Mouse (Mus musculus) olfactory bulb, adult 2 months (tissue): ENCODE measurements around the gene Man1a. TPM values are rescaled to one million over a fixed set of nuclear protein-coding genes. Genes with fewer than 3 reads are reported as not detected.
A peak's percentile ranks its signal among the peaks of the same experiment; 100 is the strongest.

ENCODE experiments used
- H3K27ac ChIP-seq: fragments of 200-500 bp; 2 replicates; pipeline ENCODE4 v1.5.1; 2012; ENCODE audit warnings: low read depth, low read length; ENCODE audit not compliant: insufficient read depth
- H3K4me1 ChIP-seq: fragments of 200-500 bp; 2 replicates; pipeline ENCODE4 v1.6.1; 2012; ENCODE audit warnings: low read length; ENCODE audit not compliant: control insufficient read depth, insufficient read depth
- H3K4me3 ChIP-seq: fragments of 200-500 bp; 2 replicates; pipeline ENCODE4 v1.5.1; 2012; ENCODE audit warnings: mild to moderate bottlenecking, low read depth, low read length, moderate library complexity; ENCODE audit not compliant: insufficient read depth
- CTCF ChIP-seq: fragments of 200-500 bp; IDR thresholded peaks from 2 replicates; pipeline ENCODE4 v1.5.1; 2012; ENCODE audit warnings: low read depth, mild to moderate bottlenecking, low read length, moderate library complexity; ENCODE audit not compliant: insufficient read depth
- POLR2A ChIP-seq: fragments of 200-500 bp; IDR thresholded peaks from 2 replicates; pipeline ENCODE4 v1.6.1; 2012; ENCODE audit warnings: mild to moderate bottlenecking, low read depth, low read length, moderate library complexity; ENCODE audit not compliant: insufficient read depth
- WGBS: fragments of 180-500 bp; shearing (Covaris S2); methylation state at CpG from one replicate; pipeline ENCODE4 v1.1.7; 2018; 5-methylcytosine and 5-hydroxymethylcytosine counted together
- polyA plus RNA-seq: library from polyadenylated mRNA; stranded (reverse); fragments of >200 nt; gene quantifications from 2 replicates; pipeline ENCODE4 v1.2.4, GENCODE M21; 2012; ENCODE audit warnings: low replicate concordance; ENCODE audit not compliant: missing spikeins, insufficient read depth, insufficient read length

Man1a gene
- polyA plus RNA-seq, 1 experiment, result 100 TPM

DNA sequence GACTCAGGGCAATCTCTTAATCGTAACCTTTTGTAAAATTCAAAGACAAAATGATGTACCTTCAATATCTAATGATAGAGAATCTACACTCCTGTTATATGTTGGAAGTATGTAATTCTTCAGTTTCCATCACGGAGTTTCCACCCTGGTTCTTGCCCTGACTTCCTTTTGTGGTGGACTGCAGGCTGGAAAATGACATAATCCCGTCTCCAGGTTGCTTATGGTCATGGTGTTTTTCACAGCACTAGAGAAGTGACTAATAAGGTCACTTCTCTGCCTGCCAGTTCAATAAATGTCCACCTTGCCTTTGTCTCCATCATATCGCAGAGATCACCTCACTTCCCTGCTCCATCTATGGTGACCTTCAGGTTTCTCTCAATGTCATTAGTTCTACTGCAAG lies 22.2 kb downstream of the Man1a start:
- TF ChIP-seq CTCF, result no peak
- TF ChIP-seq POLR2A, result no peak
- Histone ChIP-seq H3K27ac (no peak overlapping the region), H3K4me3 (no peak overlapping the region), H3K4me1 (no peaks in the 10 kb centered on the region)
- 90% methylated on average over 4 of the region's 4 CpGs for WGBS

DNA sequence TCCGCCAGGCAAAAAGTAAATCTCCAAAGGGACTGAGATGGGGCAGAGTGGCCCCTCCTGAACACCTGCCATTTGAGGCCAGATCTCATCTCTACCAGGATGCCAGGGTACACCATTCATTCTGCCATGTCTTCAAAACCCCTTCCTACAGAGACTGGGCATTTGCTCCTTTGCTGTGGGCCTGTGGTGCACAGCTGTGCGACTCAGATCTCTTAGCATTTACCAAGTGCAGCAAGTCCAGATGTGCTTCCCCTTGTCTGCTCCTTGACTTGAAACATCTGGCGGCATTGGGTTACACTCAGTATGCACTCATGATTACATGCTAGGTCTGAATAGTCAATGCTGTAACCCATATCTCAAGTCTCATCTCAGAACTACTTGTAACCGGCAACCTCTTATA lies 28.5 kb downstream of the Man1a start:
- WGBS, result 92% methylated on average over 4 of the region's 4 CpGs
- Histone ChIP-seq H3K4me3 (no peak overlapping the region), H3K4me1 (0 out of 2 replicates have a peak, but pooled peaks cover 2% of the 10 kb centered on the region), H3K27ac (no peak overlapping the region)
- TF ChIP-seq POLR2A (no peak), CTCF (no peak)

DNA sequence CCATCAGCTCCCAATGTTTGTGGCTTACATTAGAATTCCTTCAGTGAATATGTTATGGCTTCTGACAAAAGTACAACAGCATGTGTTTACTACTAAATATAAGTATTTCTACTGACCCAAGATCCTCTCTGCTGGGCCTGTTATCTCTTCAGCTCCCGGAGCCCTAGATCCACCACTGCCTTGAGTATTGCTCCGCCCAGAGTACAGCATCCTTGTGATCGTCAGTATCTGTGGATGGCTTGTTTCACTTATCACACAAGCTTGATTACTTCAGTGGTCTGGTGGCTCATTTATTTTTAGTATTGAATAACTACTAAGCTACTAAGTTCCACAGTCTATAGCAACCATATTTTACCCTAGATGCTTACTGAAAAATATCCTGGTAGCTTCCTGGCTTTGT lies 33.1 kb downstream of the Man1a start:
- WGBS, result 96% methylated on average over 3 of the region's 3 CpGs
- no peak overlapping the region for H3K27ac ChIP-seq

DNA sequence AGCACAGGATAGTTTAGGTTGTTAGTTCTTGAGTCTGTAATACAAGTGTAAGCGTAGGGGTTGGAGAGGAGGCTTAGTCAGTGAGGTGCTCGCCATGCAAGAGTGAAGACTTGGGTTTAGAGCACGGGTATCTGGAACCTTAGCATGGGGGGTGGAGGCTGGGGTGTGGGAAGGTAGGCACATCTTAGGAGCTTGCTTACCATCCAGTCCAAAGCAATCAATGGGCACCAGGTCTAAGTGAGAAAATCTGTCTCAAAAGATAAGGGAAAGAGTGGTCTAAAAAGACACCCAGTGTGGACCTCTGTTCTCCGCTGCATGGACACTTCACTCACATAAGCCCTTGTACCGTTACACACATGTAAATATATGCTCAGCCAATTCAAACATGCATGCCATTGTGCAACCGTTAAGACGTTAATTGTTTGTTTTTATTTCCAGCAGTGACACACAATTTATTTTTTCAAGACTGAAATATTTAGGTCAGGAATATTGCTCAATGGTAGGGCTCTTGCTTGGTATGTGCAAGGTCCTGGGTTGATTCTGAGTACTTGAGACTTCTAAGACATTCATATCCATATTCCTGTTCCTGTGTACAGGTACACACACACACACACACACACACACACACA lies 34.1 kb downstream of the Man1a start:
- H3K27ac ChIP-seq, result no peak overlapping the region
- H3K4me1 ChIP-seq, result peaks cover 4% of the 10 kb centered on the region
- no peak overlapping the region for H3K4me3 ChIP-seq
- no peak for TF ChIP-seq POLR2A
- TF ChIP-seq CTCF, result no peak
- WGBS, result 90% methylated on average over 7 of the region's 7 CpGs

More for the DNA sequence above, 33.1 kb downstream of the Man1a start:
- TF ChIP-seq POLR2A (no peak), CTCF (no peak)
- no peak overlapping the region for H3K4me3 ChIP-seq
- H3K4me1 ChIP-seq, result peaks cover 4% of the 10 kb centered on the region

DNA sequence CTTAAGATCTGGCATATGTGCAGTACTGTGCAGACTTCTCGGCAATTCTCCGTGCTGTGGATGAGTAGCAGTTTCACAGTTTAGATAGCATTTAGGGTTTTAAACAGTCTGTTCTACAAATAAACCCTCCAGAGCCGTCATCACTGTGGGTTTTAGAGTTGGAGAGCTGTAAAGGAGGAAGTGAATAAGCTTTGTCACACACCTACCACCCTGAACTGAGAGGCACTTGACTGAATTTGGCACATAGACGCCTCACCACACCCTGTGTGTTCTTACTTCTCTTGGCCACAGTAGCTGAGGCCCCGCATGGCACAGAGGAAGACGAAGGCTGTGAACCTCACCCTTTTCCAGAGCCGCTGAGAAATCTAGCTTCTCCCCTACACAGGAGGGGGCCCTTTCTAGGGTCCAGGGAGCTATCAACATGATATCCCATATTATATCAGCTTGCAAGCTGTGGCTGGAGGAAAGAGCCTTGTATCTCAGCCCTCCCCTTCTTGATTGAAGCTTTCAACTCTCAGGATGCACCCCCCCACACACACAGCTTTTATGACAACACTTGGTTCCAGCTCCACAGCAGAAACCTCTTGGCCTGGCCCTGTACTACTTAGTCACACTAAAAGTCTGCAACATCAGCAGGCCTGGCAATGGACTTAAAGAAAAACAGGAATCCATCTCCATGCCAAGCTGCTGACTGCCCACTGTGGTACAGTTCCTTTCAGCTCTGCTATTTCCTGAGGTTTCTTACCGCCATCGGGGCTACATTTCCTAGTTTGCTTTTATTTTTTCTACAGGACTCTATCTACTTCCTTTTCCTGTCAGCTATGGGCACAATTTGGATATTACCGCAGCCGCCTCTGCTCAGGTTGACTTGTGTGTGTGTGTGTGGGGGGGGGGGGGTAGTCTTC lies 35.9 kb downstream of the Man1a start:
- peaks cover 4% of the 10 kb centered on the region for H3K4me1 ChIP-seq
- H3K4me3 ChIP-seq, result no peak overlapping the region
- H3K27ac ChIP-seq, result peak overlapping the region; percentile 8; the same call in 1 of the 2 replicates
- TF ChIP-seq POLR2A, result no peak
- no peak for TF ChIP-seq CTCF
- WGBS, result 64% methylated on average over 11 of the region's 11 CpGs

DNA sequence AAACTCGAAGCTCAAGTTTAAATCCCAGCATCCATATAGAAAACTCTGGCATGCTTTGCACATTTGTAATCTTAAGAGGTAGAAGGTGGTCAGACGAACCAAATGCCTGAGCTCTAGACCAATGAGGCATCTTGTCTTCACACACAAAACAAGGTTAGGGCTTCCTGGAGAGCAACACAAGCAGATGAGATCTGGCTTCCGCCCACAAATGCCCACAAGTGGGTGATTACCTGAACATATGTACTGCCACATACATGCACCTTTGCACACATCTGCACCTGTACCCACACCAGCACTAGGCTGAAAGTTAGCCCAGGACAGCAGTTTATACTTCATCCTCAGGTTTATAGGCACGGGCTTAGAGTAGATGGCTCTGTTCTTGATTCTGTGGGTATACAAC lies 36.7 kb downstream of the Man1a start:
- WGBS, result 91% methylated on average over 4 of the region's 4 CpGs
- H3K4me3 ChIP-seq, result no peak overlapping the region
- peaks cover 4% of the 10 kb centered on the region for H3K4me1 ChIP-seq
- no peak overlapping the region for H3K27ac ChIP-seq
- TF ChIP-seq POLR2A, result no peak
- TF ChIP-seq CTCF, result no peak

DNA sequence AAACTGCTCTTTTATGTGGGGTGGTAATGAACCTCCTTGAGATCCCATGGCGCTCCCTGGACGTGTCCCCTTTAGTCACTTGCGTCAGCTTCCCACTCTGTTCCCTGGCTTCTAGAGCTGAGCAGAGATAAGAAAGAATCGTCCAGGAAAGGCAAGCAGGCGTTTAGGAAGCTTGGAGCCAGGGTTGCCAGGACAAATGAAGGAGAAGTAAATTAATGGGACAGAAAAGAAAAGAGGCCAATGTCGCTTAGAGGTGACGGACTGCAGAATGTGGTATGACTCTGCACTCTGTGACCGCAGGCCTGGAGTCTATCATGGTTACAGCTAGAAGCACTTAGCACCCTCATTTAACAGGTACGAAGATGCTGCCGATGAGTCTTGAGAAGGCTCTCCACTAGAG lies 37.7 kb downstream of the Man1a start:
- WGBS, result 82% methylated on average over 10 of the region's 10 CpGs
- no peak overlapping the region for H3K4me3 ChIP-seq
- TF ChIP-seq POLR2A (no peak), CTCF (no peak)

DNA sequence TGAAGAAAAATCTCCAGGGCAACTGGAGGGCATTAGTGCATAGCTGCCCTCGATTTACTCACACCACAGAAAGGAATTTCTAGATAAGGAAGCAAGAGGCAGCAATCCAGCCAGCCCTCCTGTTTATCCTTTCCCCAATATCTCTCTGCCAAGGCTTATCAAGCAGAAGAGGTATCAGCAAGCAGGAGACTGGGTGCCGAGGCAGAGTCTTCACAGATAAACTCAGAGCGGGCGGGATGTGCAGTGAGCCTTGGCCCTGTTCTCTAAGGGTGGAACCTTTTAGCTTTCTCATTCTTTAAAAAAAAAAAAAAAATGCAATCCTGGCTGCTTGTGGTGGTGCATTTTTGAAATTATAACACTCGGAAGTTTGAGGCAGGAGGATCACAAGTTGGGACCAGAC lies 38.2 kb downstream of the Man1a start:
- Histone ChIP-seq H3K4me1 (peaks cover 4% of the 10 kb centered on the region), H3K4me3 (no peak overlapping the region), H3K27ac (no peak overlapping the region)
- 88% methylated on average over 5 of the region's 5 CpGs for WGBS
- TF ChIP-seq POLR2A, result no peak
- TF ChIP-seq CTCF, result no peak

More for the DNA sequence above, 37.7 kb downstream of the Man1a start:
- H3K4me1 ChIP-seq, result peaks cover 4% of the 10 kb centered on the region
- H3K27ac ChIP-seq, result no peak overlapping the region

DNA sequence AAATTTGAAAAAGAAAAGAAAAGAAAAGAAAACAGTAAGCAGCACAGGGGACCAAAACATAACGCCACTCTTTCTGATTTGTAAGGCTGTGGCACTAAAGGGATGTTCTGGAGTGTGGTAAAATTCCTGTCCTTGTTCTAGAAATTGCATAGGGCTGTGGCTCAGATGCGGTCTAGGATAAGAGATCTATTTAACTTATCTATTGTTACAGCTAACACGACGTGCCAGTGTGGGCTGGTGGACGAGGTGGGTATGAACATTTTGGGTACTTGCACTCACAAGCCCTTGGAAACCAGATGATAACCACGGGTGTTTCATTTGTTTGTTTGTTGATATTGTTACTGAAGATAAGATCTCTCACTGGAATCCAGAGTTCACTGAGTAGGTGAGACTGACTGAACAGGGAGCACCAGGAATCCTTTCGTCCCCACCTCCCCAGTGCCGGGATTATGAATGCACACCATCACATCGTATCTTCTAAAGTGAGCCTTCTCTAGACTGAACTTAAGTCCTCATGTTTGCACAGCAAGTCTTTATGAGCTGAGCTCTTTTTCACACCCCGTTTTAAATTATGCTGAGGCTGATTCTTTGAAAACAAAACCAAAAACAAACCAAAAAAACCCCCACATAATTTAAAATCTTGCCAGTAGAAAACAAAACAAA lies 38.9 kb downstream of the Man1a start:
- TF ChIP-seq CTCF, result no peak
- TF ChIP-seq POLR2A, result no peak
- H3K27ac ChIP-seq, result no peak overlapping the region
- peaks cover 4% of the 10 kb centered on the region for H3K4me1 ChIP-seq
- WGBS, result 77% methylated on average over 10 of the region's 10 CpGs
- H3K4me3 ChIP-seq, result no peak overlapping the region
